Mouse (Mus musculus) liver, adult 2 months (tissue): Measurements from ENCODE around the gene Qrich2.

ENCODE experiments used
- CTCF ChIP-seq: fragments of 200-500 bp; IDR thresholded peaks from 2 replicates; pipeline ENCODE4 v1.5.1; 2011; ENCODE audit warnings: low read depth, low read length, control low read depth
- POLR2A ChIP-seq: fragments of 200-500 bp; IDR thresholded peaks from 2 replicates; pipeline ENCODE4 v1.6.1; 2011; ENCODE audit warnings: low read length, control low read depth; ENCODE audit not compliant: insufficient read depth; ENCODE audit errors: extremely low read depth

GRCm38 (mm10) chr11:116409008-116409407 lies 57.0 kb downstream of the Qrich2 start:
- TF ChIP-seq POLR2A (no peak), CTCF (no peak)
